Mouse (Mus musculus) forebrain, embryonic 16.5 days (tissue): ENCODE measurements at regions not wholly inside any gene's neighbourhood (a gene's known extent, or its start where the extent isn't known, plus 50 kb on each side); places are given as distances from the start of the nearest gene placed in this dataset.
"Not testable (repeated sequence)": the region's sequence is repeated elsewhere in the genome, so short reads cannot be mapped to it uniquely, and the experiment has no call there.

Source experiments
- ATAC-seq: fragments of 200-750 bp; cut with Nextera tagmentation; 2 replicates; pipeline ENCODE4 v1.8.0; 2017; ENCODE audit warnings: mild to moderate bottlenecking, moderate library complexity
- H3K27ac ChIP-seq: fragments of 300-500 bp; sonication (generic); 2 replicates; pipeline ENCODE4 v1.5.1; 2014; ENCODE audit warnings: low read length, control low read depth
- H3K27me3 ChIP-seq: fragments of 300-500 bp; sonication (generic); replicated peaks from 2 replicates; pipeline ENCODE4 v1.6.1; 2014; ENCODE audit warnings: low read length; ENCODE audit not compliant: control insufficient read depth, insufficient read depth
- H3K36me3 ChIP-seq: fragments of 300-500 bp; sonication (generic); 2 replicates; pipeline ENCODE4 v1.6.1; 2014; ENCODE audit not compliant: control insufficient read depth, insufficient read depth
- H3K4me1 ChIP-seq: fragments of 300-500 bp; sonication (generic); replicated peaks from 2 replicates; pipeline ENCODE4 v1.6.1; 2014; ENCODE audit warnings: low read length; ENCODE audit not compliant: control insufficient read depth, insufficient read depth
- H3K4me2 ChIP-seq: fragments of 300-500 bp; sonication (generic); 2 replicates; pipeline ENCODE4 v1.6.1; 2014; ENCODE audit warnings: mild to moderate bottlenecking, low read length, control low read depth
- H3K4me3 ChIP-seq: fragments of 300-500 bp; sonication (generic); replicated peaks from 2 replicates; pipeline ENCODE4 v1.5.1; 2014; ENCODE audit warnings: mild to moderate bottlenecking, low read length, control low read depth
- H3K9ac ChIP-seq: fragments of 300-500 bp; sonication (generic); replicated peaks from 2 replicates; pipeline ENCODE4 v1.6.1; 2014; ENCODE audit warnings: low read depth, low read length, control low read depth
- H3K9me3 ChIP-seq: fragments of 300-500 bp; sonication (generic); 2 replicates; pipeline ENCODE4 v1.6.1; 2016; ENCODE audit warnings: low read length; ENCODE audit not compliant: control insufficient read depth
- WGBS: fragments of 180-500 bp; shearing (Covaris S2); extraction: QIAGEN DNeasy Blood & Tissue Kit; methylation state at CpG from one replicate; pipeline ENCODE4 v1.1.7; 2014; 5-methylcytosine and 5-hydroxymethylcytosine counted together

DNA sequence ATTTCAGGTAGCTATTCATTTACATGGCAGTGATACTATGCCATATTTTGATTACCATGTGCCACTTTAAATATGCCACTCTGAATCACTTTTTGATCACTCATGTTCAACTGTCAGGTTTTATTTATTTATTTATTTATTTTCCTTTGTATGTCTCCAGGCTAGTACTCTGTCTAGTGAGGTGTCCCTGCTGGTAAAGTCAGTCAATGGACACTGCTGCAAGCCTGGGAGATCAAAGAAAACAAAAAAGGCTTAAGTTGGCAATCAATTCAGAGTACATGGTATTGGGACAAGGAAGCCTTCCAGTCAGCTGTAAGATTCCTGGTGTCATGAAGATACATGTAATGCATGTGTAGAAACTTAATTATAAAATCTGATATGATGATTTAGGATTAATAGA, 473.5 kb upstream of the Pcdh9 start:
- no peak for ATAC-seq
- H3K4me2 ChIP-seq, result no peak overlapping the region
- H3K27ac ChIP-seq, result no peak overlapping the region

DNA sequence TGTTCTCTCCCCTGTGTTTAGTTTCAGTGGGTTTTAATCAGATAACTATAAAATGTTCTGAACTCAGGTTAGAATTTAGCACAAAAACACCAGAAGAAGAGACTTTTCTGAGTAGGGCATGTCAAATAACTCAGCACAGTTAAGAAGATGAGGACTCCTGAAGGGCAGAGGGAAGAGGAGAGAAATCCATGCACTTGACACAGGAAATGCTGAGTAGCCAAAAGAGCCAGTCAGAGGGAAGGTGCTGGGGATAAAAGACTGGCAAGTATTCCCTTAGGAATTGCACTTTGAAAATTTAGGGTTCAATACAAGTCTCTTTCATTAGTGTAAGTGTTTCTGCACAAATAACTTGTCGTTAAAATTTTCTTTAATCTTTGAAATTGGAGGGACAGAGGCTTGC, 472.4 kb upstream of the Pcdh9 start:
- H3K27ac ChIP-seq, result no peak overlapping the region
- H3K9ac ChIP-seq, result no peak overlapping the region
- H3K4me2 ChIP-seq, result no peak overlapping the region
- H3K4me1 ChIP-seq, result no peaks in the 10 kb centered on the region
- H3K9me3 ChIP-seq, result no peaks in the 10 kb centered on the region
- 20% methylated on average over 1 of the region's 1 CpGs for WGBS
- no peak for ATAC-seq
- no peak overlapping the region for H3K4me3 ChIP-seq
- H3K36me3 ChIP-seq, result no peaks in the 10 kb centered on the region
- H3K27me3 ChIP-seq, result no peaks in the 10 kb centered on the region

More for the DNA sequence above, 473.5 kb upstream of the Pcdh9 start:
- no peaks in the 10 kb centered on the region for H3K4me1 ChIP-seq
- no peaks in the 10 kb centered on the region for H3K9me3 ChIP-seq
- H3K9ac ChIP-seq, result no peak overlapping the region
- no peaks in the 10 kb centered on the region for H3K27me3 ChIP-seq
- H3K36me3 ChIP-seq, result no peaks in the 10 kb centered on the region
- H3K4me3 ChIP-seq, result no peak overlapping the region

DNA sequence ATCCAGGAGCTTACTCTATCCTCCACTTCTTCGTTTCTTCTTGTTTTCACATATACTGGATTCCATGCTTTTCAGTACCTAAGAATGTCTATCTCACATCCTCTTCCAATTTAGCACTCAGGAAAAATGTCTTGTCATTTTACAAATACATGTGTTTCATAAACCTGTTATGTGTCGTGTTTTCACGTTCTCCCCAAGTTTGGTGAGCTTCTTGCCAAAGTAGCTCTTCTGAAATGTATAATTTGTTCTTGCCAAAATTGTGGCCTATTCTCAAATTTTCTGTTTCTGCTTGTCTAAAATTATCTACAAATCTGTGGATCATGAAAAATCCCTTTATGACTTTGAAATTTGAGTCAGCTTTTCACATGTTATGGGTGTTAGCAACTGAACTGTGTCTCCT, 450.1 kb upstream of the Pcdh9 start:
- WGBS, result 88% methylated on average over 3 of the region's 3 CpGs
- no peak overlapping the region for H3K4me3 ChIP-seq
- H3K4me2 ChIP-seq, result no peak overlapping the region
- H3K9ac ChIP-seq, result no peak overlapping the region
- no peaks in the 10 kb centered on the region for H3K4me1 ChIP-seq
- no peak for ATAC-seq
- no peak overlapping the region for H3K27ac ChIP-seq
- H3K9me3 ChIP-seq, result no peaks in the 10 kb centered on the region
- no peaks in the 10 kb centered on the region for H3K36me3 ChIP-seq
- no peaks in the 10 kb centered on the region for H3K27me3 ChIP-seq

DNA sequence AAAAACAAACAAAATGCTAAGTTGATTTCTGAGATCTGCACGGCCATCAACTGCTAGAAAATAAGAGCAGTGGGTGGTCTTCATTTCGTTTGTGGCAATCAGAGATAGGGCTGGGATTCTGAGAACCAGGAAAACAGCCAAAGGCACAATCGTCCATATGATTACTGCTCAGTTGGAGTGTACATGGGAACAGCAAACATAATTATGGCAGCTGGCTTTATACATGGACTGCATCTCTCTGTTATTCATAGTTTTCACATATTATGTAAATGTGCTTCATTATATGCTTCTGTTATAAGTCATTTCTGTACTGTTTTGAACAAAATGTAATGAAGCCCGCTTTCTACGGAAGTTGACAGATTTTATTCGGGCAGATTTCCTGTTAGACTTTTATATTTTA, 418.8 kb upstream of the Pcdh9 start:
- no peaks in the 10 kb centered on the region for H3K4me1 ChIP-seq
- H3K27me3 ChIP-seq, result no peaks in the 10 kb centered on the region
- peak; percentile 59 for ATAC-seq
- WGBS, result 52% methylated on average over 6 of the region's 6 CpGs
- H3K36me3 ChIP-seq, result no peaks in the 10 kb centered on the region
- H3K27ac ChIP-seq, result no peak overlapping the region
- H3K4me2 ChIP-seq, result no peak overlapping the region
- no peak overlapping the region for H3K9ac ChIP-seq
- no peaks in the 10 kb centered on the region for H3K9me3 ChIP-seq
- no peak overlapping the region for H3K4me3 ChIP-seq

DNA sequence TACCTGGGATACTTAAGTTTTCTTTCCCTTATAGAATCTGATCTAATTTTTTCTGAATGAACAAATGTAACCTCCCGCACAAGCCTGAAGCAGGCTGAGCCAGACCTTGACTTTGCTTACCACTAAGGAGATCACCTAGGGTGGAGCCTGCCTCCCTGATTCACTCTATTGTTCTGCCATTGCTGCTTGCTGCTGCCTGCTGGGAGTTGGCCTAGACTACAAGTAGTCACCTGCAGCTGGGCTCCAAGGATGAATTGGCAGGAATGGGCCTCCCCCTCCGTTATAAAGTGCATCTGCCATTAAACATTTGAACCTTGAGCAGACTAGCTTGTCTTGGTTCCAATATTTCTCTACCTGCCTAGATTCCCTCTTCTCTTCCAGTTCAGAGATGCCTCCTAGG, 415.1 kb upstream of the Pcdh9 start:
- ATAC-seq, H3K36me3 ChIP-seq, H3K27ac ChIP-seq, H3K4me3 ChIP-seq, H3K4me1 ChIP-seq, H3K9ac ChIP-seq, H3K9me3 ChIP-seq, H3K4me2 ChIP-seq, H3K27me3 ChIP-seq: not testable (repeated sequence)
- 57% methylated on average over 2 of the region's 2 CpGs for WGBS

DNA sequence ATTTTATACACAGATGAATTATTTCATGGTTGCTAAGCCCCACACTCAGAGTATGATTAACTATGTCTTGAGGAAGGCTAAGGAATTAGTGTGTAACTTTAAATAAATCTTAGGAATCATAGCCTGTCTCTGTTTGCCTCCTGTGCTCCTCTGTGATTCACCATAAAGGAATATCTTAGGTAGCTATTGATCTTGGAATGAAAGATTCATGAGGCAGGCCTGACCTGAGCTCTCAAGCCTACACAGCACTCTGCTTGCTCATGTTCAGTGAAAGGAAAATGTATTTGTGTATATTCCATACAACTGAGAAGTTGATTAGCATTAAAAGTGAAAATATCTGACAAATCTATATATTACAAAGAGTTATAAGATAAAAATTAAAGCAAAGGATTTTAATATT, 403.8 kb upstream of the Pcdh9 start:
- ATAC-seq, result no peak

More for the DNA sequence above, 403.8 kb upstream of the Pcdh9 start:
- Histone ChIP-seq H3K4me2 (no peak overlapping the region), H3K27me3 (no peaks in the 10 kb centered on the region), H3K36me3 (no peaks in the 10 kb centered on the region), H3K9ac (no peak overlapping the region), H3K9me3 (no peaks in the 10 kb centered on the region), H3K4me1 (no peaks in the 10 kb centered on the region), H3K4me3 (no peak overlapping the region), H3K27ac (no peak overlapping the region)
